Mouse (Mus musculus): ENCODE data around the gene Amz2.

- TF ChIP-seq POLR2AphosphoS5 (IDR thresholded peaks at IDR 0.05; ENCODE audit: insufficient replicate concordance, low read depth, low read length) = no peak
- TF ChIP-seq CTCF (IDR thresholded peaks at IDR 0.05; ENCODE audit: low read depth, low read length) = no peak
- TF ChIP-seq GATA1 (IDR thresholded peaks at IDR 0.05; ENCODE audit: borderline replicate concordance, low read length) = no peak
- no peak for TF ChIP-seq GATA2 (IDR thresholded peaks at IDR 0.05; ENCODE audit: borderline replicate concordance, low read depth, low read length)
Observed at GRCm38 (mm10) chr11:109497990-109498389, 72.2 kb downstream of the Amz2 start.
